In genomic region chr9:7836905-7837805, GRCm38 (mm10) we compare ENCODE assay signal across 8 mouse cellular contexts. TPM values are rescaled to one million over a fixed set of nuclear protein-coding genes. Genes with fewer than 3 reads are reported as not detected.
DNase-seq lines count a peak whose midpoint lies in the region; ATAC-seq and TF ChIP-seq lines count a peak whose summit lies in the region.

Gene Birc2 (minus strand): TSS chr9:7837064.

- peak; percentile 98 for DNase-seq in 416B (ENCODE audit: low read depth)
- DNase-seq in heart, adult 8-10 months (ENCODE audit: low spot score): peak; percentile 95
- peak; percentile 98 for DNase-seq in kidney, adult 9 months
- peak; percentile 94 for DNase-seq in limb, embryonic 14.5 days (ENCODE audit: low spot score)
- DNase-seq in midbrain, postnatal 0 days (ENCODE audit: low spot score): peak; percentile 98
- peak; percentile 88 to 89 for DNase-seq in spleen, postnatal 14 days (ENCODE audit: low spot score in 2 of 2)

- H3K9ac ChIP-seq in embryonic facial prominence, embryonic 15.5 days: peak within 1 kb of the TSS; percentile 89
- peak within 1 kb of the TSS; percentile 90 for H3K9ac ChIP-seq in limb, embryonic 14.5 days (ENCODE audit: low read depth, low read length, severe bottlenecking)
- peak within 1 kb of the TSS; percentile 82 for H3K9ac ChIP-seq in midbrain, postnatal 0 days (replicated peaks; ENCODE audit: low read length, poor library complexity, severe bottlenecking)

- H3K27ac ChIP-seq in bone marrow, adult 2 months (ENCODE audit: control insufficient read depth, insufficient read depth, low read depth, low read length, poor library complexity): peak within 1 kb of the TSS; percentile 97
- H3K27ac ChIP-seq in embryonic facial prominence, embryonic 15.5 days (replicated peaks): peak within 1 kb of the TSS; percentile 98
- peak within 1 kb of the TSS; percentile 99 for H3K27ac ChIP-seq in limb, embryonic 14.5 days (replicated peaks; ENCODE audit: low read depth, low read length)
- H3K27ac ChIP-seq in midbrain, postnatal 0 days (ENCODE audit: low read depth, low read length): peak within 1 kb of the TSS; percentile 97

- H3K4me2 ChIP-seq in embryonic facial prominence, embryonic 15.5 days (replicated peaks): peak within 1 kb of the TSS; percentile 57
- peak within 1 kb of the TSS; percentile 64 for H3K4me2 ChIP-seq in limb, embryonic 14.5 days (replicated peaks; ENCODE audit: low read depth, low read length, severe bottlenecking)
- H3K4me2 ChIP-seq in midbrain, postnatal 0 days (ENCODE audit: low read depth, low read length, poor library complexity, severe bottlenecking): peak within 1 kb of the TSS; percentile 57

- H3K36me3 ChIP-seq in embryonic facial prominence, embryonic 15.5 days: peaks cover 12% of the 10 kb centered on the region
- H3K36me3 ChIP-seq in limb, embryonic 14.5 days (ENCODE audit: control insufficient read depth, insufficient read depth, low read length): peaks cover 16% of the 10 kb centered on the region
- H3K36me3 ChIP-seq in midbrain, postnatal 0 days (ENCODE audit: insufficient read depth, low read length): no peaks in the 10 kb centered on the region

- no peaks in the 10 kb centered on the region for H3K9me3 ChIP-seq in embryonic facial prominence, embryonic 15.5 days (replicated peaks)
- H3K9me3 ChIP-seq in limb, embryonic 14.5 days (ENCODE audit: control insufficient read depth, low read length): no peaks in the 10 kb centered on the region
- no peaks in the 10 kb centered on the region for H3K9me3 ChIP-seq in midbrain, postnatal 0 days (ENCODE audit: low read length)

- peak; percentile 92 for TF ChIP-seq POLR2A in bone marrow, adult 2 months (IDR thresholded peaks at IDR 0.05; ENCODE audit: borderline replicate concordance, control insufficient read depth, low read depth, low read length)
- TF ChIP-seq POLR2A in limb, embryonic 14.5 days (IDR thresholded peaks at IDR 0.05; ENCODE audit: borderline replicate concordance, extremely low read depth, insufficient read depth, insufficient read length): peak; percentile 70; the same call in 1 of the 2 replicates

- ATAC-seq in embryonic facial prominence, embryonic 15.5 days (ENCODE audit: insufficient number of reproducible peaks, low FRiP score, low TSS enrichment, low read depth): peak; percentile 97
- peak; percentile 96 for ATAC-seq in limb, embryonic 14.5 days (ENCODE audit: low FRiP score, low read depth)
- ATAC-seq in midbrain, postnatal 0 days (ENCODE audit: low FRiP score): peak; percentile 98

- H3K4me3 ChIP-seq in bone marrow, adult 2 months (replicated peaks; ENCODE audit: control insufficient read depth, low read depth, low read length): peak within 1 kb of the TSS; percentile 97
- H3K4me3 ChIP-seq in embryonic facial prominence, embryonic 15.5 days (replicated peaks): peak within 1 kb of the TSS; percentile 72
- peak within 1 kb of the TSS; percentile 72 for H3K4me3 ChIP-seq in limb, embryonic 14.5 days (replicated peaks; ENCODE audit: low read length)
- peak within 1 kb of the TSS; percentile 80 for H3K4me3 ChIP-seq in midbrain, postnatal 0 days (ENCODE audit: low read depth, low read length)

- under 1% methylated on average over 68 of the region's 68 CpGs for WGBS in bone marrow, adult 2 months
- under 1% methylated on average over 68 of the region's 68 CpGs for WGBS in embryonic facial prominence, embryonic 15.5 days
- 2% methylated on average over 68 of the region's 68 CpGs for WGBS in limb, embryonic 14.5 days
- under 1% methylated on average over 67 of the region's 68 CpGs for WGBS in midbrain, postnatal 0 days

- H3K4me1 ChIP-seq in bone marrow, adult 2 months (ENCODE audit: control insufficient read depth, insufficient read depth, low read length): peaks cover 1% of the 10 kb centered on the region
- peaks cover 12% of the 10 kb centered on the region for H3K4me1 ChIP-seq in embryonic facial prominence, embryonic 15.5 days
- H3K4me1 ChIP-seq in limb, embryonic 14.5 days (ENCODE audit: control insufficient read depth, insufficient read depth, low read length): peaks cover 12% of the 10 kb centered on the region; the same call in 1 of the 2 replicates
- 0 out of 2 replicates have a peak, but pooled peaks cover 2% of the 10 kb centered on the region for H3K4me1 ChIP-seq in midbrain, postnatal 0 days (ENCODE audit: insufficient read depth, low read length)

- H3K27me3 ChIP-seq in embryonic facial prominence, embryonic 15.5 days: no peaks in the 10 kb centered on the region
- H3K27me3 ChIP-seq in limb, embryonic 14.5 days (ENCODE audit: control insufficient read depth, insufficient read depth, low read length): no peaks in the 10 kb centered on the region
- no peaks in the 10 kb centered on the region for H3K27me3 ChIP-seq in midbrain, postnatal 0 days (ENCODE audit: insufficient read depth, low read length)

- TF ChIP-seq CTCF in bone marrow, adult 2 months (IDR thresholded peaks at IDR 0.05; ENCODE audit: control insufficient read depth, insufficient read depth, low read length): no peak
- peak; percentile 30 for TF ChIP-seq CTCF in midbrain, postnatal 0 days (IDR thresholded peaks at IDR 0.05)

RNA-seq across cellular contexts. Expression of gene Birc2, which starts in this region (rescaled TPM):
- 25.9 and 41.1 TPM in 2 replicates for polyA plus RNA-seq in bone marrow, adult 2 months (2011; ENCODE audit: insufficient read depth, insufficient read length, low replicate concordance, missing spikeins)
- polyA plus RNA-seq in embryonic facial prominence, embryonic 15.5 days (2015; fragmentation: Nextera tagmentation; extraction: Ambion mirVana): 38.4 and 40.2 TPM in 2 replicates
- 10 to 100 TPM; 22.5 to 26.4 (median 25.4) TPM for total RNA-seq in heart, adult 8-10 months (2022)
- 41.2 and 42.8 TPM in 2 replicates for polyA plus RNA-seq in limb, embryonic 14.5 days (2012; rRNA removed)
- 41.7 and 45.3 TPM in 2 replicates for polyA plus RNA-seq in limb, embryonic 14.5 days (2014; fragmentation: Nextera tagmentation; extraction: Ambion mirVana)
- 37.7 and 40.9 TPM in 2 replicates for total RNA-seq in midbrain, postnatal 0 days (2014; rRNA removed)
- polyA plus RNA-seq in midbrain, postnatal 0 days (2015; fragmentation: Nextera tagmentation; extraction: Ambion mirVana): 27.6 and 28.0 TPM in 2 replicates

Comparison
In these comparisons a context has a peak if more than half of its experiments do, and no peak if none do; other contexts are left out.
1. Peak in every context shown above with its lines: DNase-seq, ATAC-seq, H3K4me3 ChIP-seq and H3K27ac ChIP-seq.